Mouse (Mus musculus) A20 (cell line): ENCODE measurements around the gene Vmn2r67.
"Not testable (repeated sequence)": the region's sequence is repeated elsewhere in the genome, so short reads cannot be mapped to it uniquely, and the experiment has no call there.

Experiments used
- DNase-seq: peaks from one replicate; pipeline ENCODE4 v3.0.0-alpha.2; 2011; ENCODE audit warnings: low read depth, low spot score

Vmn2r67 gene

GRCm38 (mm10) chr7:85155898-85156297 is at the start of gene Vmn2r67:
Gene Vmn2r67, minus strand, starts transcription at chr7:85155998.
- DNase-seq, result no peak

- not testable (repeated sequence) for DNase-seq
These were observed 51.3 kb downstream of the Vmn2r67 start for GRCm38 (mm10) chr7:85104531-85104930.
